Mouse (Mus musculus): Measurements from ENCODE around the gene Efna4. TPM values are rescaled to one million over a fixed set of nuclear protein-coding genes. Genes with fewer than 3 reads are reported as not detected.

Gene Efna4
- polyA plus RNA-seq, 2 experiments = 0.62 to 0.92 TPM

DNA sequence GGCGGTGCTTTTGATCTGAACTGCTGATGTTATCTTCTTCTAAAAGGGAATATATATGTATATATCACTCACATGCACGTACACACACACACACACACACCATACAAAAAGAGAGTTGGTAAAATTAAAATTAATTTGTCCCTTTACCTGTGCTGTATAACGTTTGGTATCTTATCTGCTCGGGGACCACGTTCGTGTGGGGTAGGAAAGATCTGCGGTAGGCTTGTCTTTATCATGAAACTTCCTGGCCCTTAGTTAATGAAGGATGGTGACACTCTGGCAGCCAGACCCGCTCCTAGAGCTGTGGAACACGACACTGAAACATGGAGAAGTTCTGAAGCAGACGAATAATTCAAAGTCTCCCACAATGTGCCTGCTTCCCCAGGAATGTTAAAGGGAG, 46.0 kb downstream of the Efna4 start:
- no peaks in the 10 kb centered on the region for H3K27me3 ChIP-seq (ENCODE audit: control insufficient read depth, insufficient read depth, low read length)
- no peak overlapping the region for H3K4me3 ChIP-seq (ENCODE audit: insufficient read depth in 1 of 2, low read depth in 2 of 2, low read length in 2 of 2)
- no peak overlapping the region for H3K4me2 ChIP-seq (ENCODE audit: low read depth)
- TF ChIP-seq EP300 (IDR thresholded peaks at IDR 0.05; ENCODE audit: low read depth) (no peak), CTCF (IDR thresholded peaks at IDR 0.05; ENCODE audit: low read depth) (no peak)
- DNase-seq (ENCODE audit: low read depth in 3 of 3, low spot score in 3 of 3) = no peak
- WGBS (ENCODE audit: insufficient replicate concordance) = 21% methylated on average over 10 of the region's 10 CpGs
- no peak overlapping the region for H3K27ac ChIP-seq
- H3K4me1 ChIP-seq (replicated peaks; ENCODE audit: control insufficient read depth in 2 of 2, insufficient read depth in 2 of 2, low read length in 1 of 2) = peaks cover 0 to 13% of the 10 kb centered on the region in 2 experiments; a peak in 2 of 4 replicates
- no peaks in the 10 kb centered on the region for H3K36me3 ChIP-seq (replicated peaks; ENCODE audit: control insufficient read depth, insufficient read depth, low read depth)
- H3K9ac ChIP-seq (replicated peaks) = no peak overlapping the region
- no peak for ATAC-seq (ENCODE audit: insufficient read depth)
- H3K9me3 ChIP-seq (ENCODE audit: control insufficient read depth, low read length) = no peaks in the 10 kb centered on the region

DNA sequence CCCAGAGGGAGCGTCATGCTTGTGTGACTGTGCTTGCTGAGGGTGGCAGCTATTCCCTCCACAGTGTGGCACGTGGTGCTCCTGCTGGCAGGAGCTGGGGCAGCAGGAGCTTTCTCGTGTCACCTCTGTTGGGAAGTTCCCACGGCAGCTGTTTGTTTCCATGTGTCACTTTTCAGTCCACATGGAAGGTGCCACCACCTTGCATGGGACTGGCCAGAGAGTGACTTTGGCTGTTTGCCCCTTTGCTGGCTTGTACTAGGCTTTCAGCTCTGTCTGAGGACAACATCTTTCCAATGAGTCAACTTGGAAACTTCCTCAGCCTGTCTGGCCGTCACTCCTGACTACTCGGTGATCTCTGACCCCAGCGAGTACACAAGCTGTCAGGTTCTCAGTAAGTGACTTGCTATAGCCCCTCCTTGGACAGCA, 49.3 kb downstream of the Efna4 start:
- DNase-seq (ENCODE audit: low read depth in 3 of 3, low spot score in 3 of 3) = no peak

DNA sequence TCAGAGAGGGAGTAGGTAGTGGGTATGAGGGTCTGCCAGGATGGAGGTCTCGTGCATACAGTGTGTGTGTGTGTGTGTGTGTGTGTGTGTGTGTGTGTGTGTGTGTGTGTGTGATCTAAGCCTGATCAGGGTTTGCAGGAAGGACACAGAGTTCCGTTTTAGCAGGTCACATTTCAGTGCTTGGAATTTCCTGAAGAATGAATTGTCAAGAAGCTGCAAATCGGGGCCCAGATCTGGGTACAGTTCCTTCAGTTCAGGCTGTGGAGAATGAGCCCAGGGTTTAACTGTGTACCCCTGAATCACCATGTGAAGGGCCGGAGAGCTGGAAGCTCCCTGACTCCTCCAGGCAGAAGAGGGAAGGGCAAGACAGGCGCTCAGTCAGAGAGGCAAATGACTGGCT, 50.5 kb downstream of the Efna4 start:
- DNase-seq (ENCODE audit: low read depth in 3 of 3, low spot score in 3 of 3) (no peak), ATAC-seq (ENCODE audit: insufficient read depth) (no peak)
- no peaks in the 10 kb centered on the region for H3K36me3 ChIP-seq (replicated peaks; ENCODE audit: control insufficient read depth, insufficient read depth, low read depth)
- no peaks in the 10 kb centered on the region for H3K9me3 ChIP-seq (ENCODE audit: control insufficient read depth, low read length)
- no peak overlapping the region for H3K4me2 ChIP-seq (ENCODE audit: low read depth)
- no peak overlapping the region for H3K4me3 ChIP-seq (ENCODE audit: insufficient read depth in 1 of 2, low read depth in 2 of 2, low read length in 2 of 2)
- H3K27me3 ChIP-seq (ENCODE audit: control insufficient read depth, insufficient read depth, low read length) = no peaks in the 10 kb centered on the region
- WGBS (ENCODE audit: insufficient replicate concordance) = 38% methylated on average over 5 of the region's 5 CpGs
- TF ChIP-seq EP300 (IDR thresholded peaks at IDR 0.05; ENCODE audit: low read depth) (no peak), CTCF (IDR thresholded peaks at IDR 0.05; ENCODE audit: low read depth) (no peak)
- no peak overlapping the region for H3K27ac ChIP-seq
- no peaks in the 10 kb centered on the region for H3K4me1 ChIP-seq (replicated peaks; ENCODE audit: control insufficient read depth in 2 of 2, insufficient read depth in 2 of 2, low read length in 1 of 2)
- no peak overlapping the region for H3K9ac ChIP-seq (replicated peaks)

More for the DNA sequence above, 49.3 kb downstream of the Efna4 start:
- TF ChIP-seq EP300 (IDR thresholded peaks at IDR 0.05; ENCODE audit: low read depth) = no peak
- no peak for TF ChIP-seq CTCF (IDR thresholded peaks at IDR 0.05; ENCODE audit: low read depth)
- H3K4me1 ChIP-seq (replicated peaks; ENCODE audit: control insufficient read depth in 2 of 2, insufficient read depth in 2 of 2, low read length in 1 of 2) = 0 out of 4 replicates have a peak, but pooled peaks cover 0 to 3% of the 10 kb centered on the region in 2 experiments
- no peak overlapping the region for H3K4me2 ChIP-seq (ENCODE audit: low read depth)
- no peaks in the 10 kb centered on the region for H3K9me3 ChIP-seq (ENCODE audit: control insufficient read depth, low read length)
- no peak for ATAC-seq (ENCODE audit: insufficient read depth)
- WGBS (ENCODE audit: insufficient replicate concordance) = 43% methylated on average over 7 of the region's 7 CpGs
- no peak overlapping the region for H3K27ac ChIP-seq
- H3K27me3 ChIP-seq (ENCODE audit: control insufficient read depth, insufficient read depth, low read length) = no peaks in the 10 kb centered on the region
- H3K9ac ChIP-seq (replicated peaks) = no peak overlapping the region
- H3K36me3 ChIP-seq (replicated peaks; ENCODE audit: control insufficient read depth, insufficient read depth, low read depth) = no peaks in the 10 kb centered on the region
- no peak overlapping the region for H3K4me3 ChIP-seq (ENCODE audit: insufficient read depth in 1 of 2, low read depth in 2 of 2, low read length in 2 of 2)

DNA sequence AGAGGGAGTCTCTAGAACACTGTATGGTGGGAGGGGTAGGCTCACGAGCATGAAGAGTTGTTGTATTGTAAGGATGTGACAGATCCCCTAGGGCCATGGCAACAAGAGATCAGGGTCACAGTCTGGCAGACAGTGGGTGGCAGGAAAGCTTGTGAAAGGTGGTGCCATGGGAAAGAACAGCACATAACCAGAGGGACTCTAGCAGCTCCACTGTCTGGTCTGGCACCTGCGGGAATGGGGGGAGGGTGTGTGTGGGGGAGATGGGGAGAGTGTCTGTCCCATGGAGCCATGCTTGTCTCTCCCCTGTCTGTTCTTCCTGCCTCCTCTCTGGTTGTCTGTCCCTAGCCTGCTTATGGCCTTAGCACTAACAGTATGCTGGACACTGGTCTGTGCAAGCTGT, 52.3 kb downstream of the Efna4 start:
- Histone ChIP-seq H3K27me3 (ENCODE audit: control insufficient read depth, insufficient read depth, low read length) (peaks cover 15% of the 10 kb centered on the region), H3K4me3 (ENCODE audit: insufficient read depth in 1 of 2, low read depth in 2 of 2, low read length in 2 of 2) (no peak overlapping the region), H3K9me3 (ENCODE audit: control insufficient read depth, low read length) (no peaks in the 10 kb centered on the region), H3K4me1 (replicated peaks; ENCODE audit: control insufficient read depth in 2 of 2, insufficient read depth in 2 of 2, low read length in 1 of 2) (no peaks in the 10 kb centered on the region), H3K27ac (no peak overlapping the region), H3K4me2 (ENCODE audit: low read depth) (no peak overlapping the region), H3K9ac (replicated peaks) (no peak overlapping the region), H3K36me3 (replicated peaks; ENCODE audit: control insufficient read depth, insufficient read depth, low read depth) (no peaks in the 10 kb centered on the region)
- no peak for DNase-seq (ENCODE audit: low read depth in 3 of 3, low spot score in 3 of 3)
- ATAC-seq (ENCODE audit: insufficient read depth) = no peak
- no peak for TF ChIP-seq EP300 (IDR thresholded peaks at IDR 0.05; ENCODE audit: low read depth)
- TF ChIP-seq CTCF (IDR thresholded peaks at IDR 0.05; ENCODE audit: low read depth) = no peak
- WGBS (ENCODE audit: insufficient replicate concordance) = 50% methylated on average over 2 of the region's 2 CpGs

DNA sequence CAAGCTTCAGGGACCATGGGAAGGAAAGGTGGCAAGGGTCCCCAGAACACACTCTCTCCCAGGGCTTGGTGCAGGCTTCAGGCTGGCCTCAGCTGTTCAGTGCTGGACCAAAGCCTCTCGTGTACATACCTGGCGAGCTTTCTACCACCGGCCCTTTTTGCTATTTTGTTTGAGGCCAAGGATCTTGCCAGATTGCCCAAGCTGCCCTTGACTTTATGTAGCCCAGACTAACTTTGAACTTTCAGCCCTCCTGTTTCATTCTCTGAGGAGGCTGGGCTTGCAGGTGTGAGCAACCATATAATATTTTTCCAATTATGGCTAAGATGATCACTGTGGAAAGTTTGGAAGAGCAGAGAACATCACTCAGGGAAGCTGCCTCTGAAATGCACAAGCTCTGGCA, 53.6 kb downstream of the Efna4 start:
- no peak overlapping the region for H3K4me3 ChIP-seq (ENCODE audit: insufficient read depth in 1 of 2, low read depth in 2 of 2, low read length in 2 of 2)
- no peaks in the 10 kb centered on the region for H3K36me3 ChIP-seq (replicated peaks; ENCODE audit: control insufficient read depth, insufficient read depth, low read depth)
- 69% methylated on average over 3 of the region's 3 CpGs for WGBS (ENCODE audit: insufficient replicate concordance)
- H3K4me2 ChIP-seq (ENCODE audit: low read depth) = no peak overlapping the region
- H3K27ac ChIP-seq = no peak overlapping the region
- TF ChIP-seq EP300 (IDR thresholded peaks at IDR 0.05; ENCODE audit: low read depth) = no peak
- H3K9me3 ChIP-seq (ENCODE audit: control insufficient read depth, low read length) = no peaks in the 10 kb centered on the region
- DNase-seq (ENCODE audit: low read depth in 3 of 3, low spot score in 3 of 3) = no peak
- ATAC-seq (ENCODE audit: insufficient read depth) = no peak
- no peaks in the 10 kb centered on the region for H3K4me1 ChIP-seq (replicated peaks; ENCODE audit: control insufficient read depth in 2 of 2, insufficient read depth in 2 of 2, low read length in 1 of 2)
- H3K27me3 ChIP-seq (ENCODE audit: control insufficient read depth, insufficient read depth, low read length) = peaks cover 27% of the 10 kb centered on the region
- no peak overlapping the region for H3K9ac ChIP-seq (replicated peaks)

Other genes starting within 250 kb of the Efna4 start
- 4.1 and 5.2 TPM in 2 replicates for gene Rusc1, start 244.7 kb downstream of the Efna4 start, polyA plus RNA-seq (2012; rRNA removed)
- 2.6 and 3.2 TPM in 2 replicates for gene Rusc1, start 244.7 kb downstream of the Efna4 start, polyA plus RNA-seq (2014; fragmentation: Nextera tagmentation; extraction: Ambion mirVana)
- gene Gm43738, start 236.9 kb downstream of the Efna4 start, polyA plus RNA-seq (2012; rRNA removed) = 0.02 TPM in 1 of 2 replicates, not detected in the other
- 0.04 TPM in 1 of 2 replicates, not detected in the other for gene Gm43738, start 236.9 kb downstream of the Efna4 start, polyA plus RNA-seq (2014; fragmentation: Nextera tagmentation; extraction: Ambion mirVana)
- 126 and 131 TPM in 2 replicates for gene Fdps, start 236.1 kb downstream of the Efna4 start, polyA plus RNA-seq (2012; rRNA removed)
- 238 and 251 TPM in 2 replicates for gene Fdps, start 236.1 kb downstream of the Efna4 start, polyA plus RNA-seq (2014; fragmentation: Nextera tagmentation; extraction: Ambion mirVana)
- gene Pklr, start 201.9 kb downstream of the Efna4 start, polyA plus RNA-seq (2012; rRNA removed) = 132 and 143 TPM in 2 replicates
- gene Pklr, start 201.9 kb downstream of the Efna4 start, polyA plus RNA-seq (2014; fragmentation: Nextera tagmentation; extraction: Ambion mirVana) = 79.8 and 97.5 TPM in 2 replicates
- 0.23 and 0.31 TPM in 2 replicates for gene Hcn3, start 177.8 kb downstream of the Efna4 start, polyA plus RNA-seq (2012; rRNA removed)
- 0.55 and 0.56 TPM in 2 replicates for gene Hcn3, start 177.8 kb downstream of the Efna4 start, polyA plus RNA-seq (2014; fragmentation: Nextera tagmentation; extraction: Ambion mirVana)
- gene Clk2, start 173.2 kb downstream of the Efna4 start, polyA plus RNA-seq (2012; rRNA removed) = 26.1 and 28.8 TPM in 2 replicates
- gene Clk2, start 173.2 kb downstream of the Efna4 start, polyA plus RNA-seq (2014; fragmentation: Nextera tagmentation; extraction: Ambion mirVana) = 6.7 and 7.2 TPM in 2 replicates
- 35.3 and 46.3 TPM in 2 replicates for gene Scamp3, start 160.6 kb downstream of the Efna4 start, polyA plus RNA-seq (2012; rRNA removed)
- 41.0 and 44.2 TPM in 2 replicates for gene Scamp3, start 160.6 kb downstream of the Efna4 start, polyA plus RNA-seq (2014; fragmentation: Nextera tagmentation; extraction: Ambion mirVana)
- gene Fam189b, start 154.9 kb downstream of the Efna4 start, polyA plus RNA-seq (2012; rRNA removed) = 3.6 and 3.9 TPM in 2 replicates
- 1.7 and 2.6 TPM in 2 replicates for gene Fam189b, start 154.9 kb downstream of the Efna4 start, polyA plus RNA-seq (2014; fragmentation: Nextera tagmentation; extraction: Ambion mirVana)
- 16.5 and 19.9 TPM in 2 replicates for gene Gba, start 135.1 kb downstream of the Efna4 start, polyA plus RNA-seq (2012; rRNA removed)
- gene Gba, start 135.1 kb downstream of the Efna4 start, polyA plus RNA-seq (2014; fragmentation: Nextera tagmentation; extraction: Ambion mirVana) = 20.7 and 21.2 TPM in 2 replicates
- gene Thbs3, start 122.8 kb downstream of the Efna4 start, polyA plus RNA-seq (2012; rRNA removed) = 0.96 and 1.7 TPM in 2 replicates
- 0.44 and 0.79 TPM in 2 replicates for gene Thbs3, start 122.8 kb downstream of the Efna4 start, polyA plus RNA-seq (2014; fragmentation: Nextera tagmentation; extraction: Ambion mirVana)
- 71.7 and 83.2 TPM in 2 replicates for gene Mtx1, start 110.9 kb downstream of the Efna4 start, polyA plus RNA-seq (2012; rRNA removed)
- gene Mtx1, start 110.9 kb downstream of the Efna4 start, polyA plus RNA-seq (2014; fragmentation: Nextera tagmentation; extraction: Ambion mirVana) = 101 TPM in 2 replicates
- 0.02 and 0.18 TPM in 2 replicates for gene Muc1, start 109.0 kb downstream of the Efna4 start, polyA plus RNA-seq (2012; rRNA removed)
- gene Muc1, start 109.0 kb downstream of the Efna4 start, polyA plus RNA-seq (2014; fragmentation: Nextera tagmentation; extraction: Ambion mirVana) = 0.08 and 0.11 TPM in 2 replicates
- gene Krtcap2, start 92.1 kb downstream of the Efna4 start, polyA plus RNA-seq (2012; rRNA removed) = 26.3 and 26.4 TPM in 2 replicates
- gene Krtcap2, start 92.1 kb downstream of the Efna4 start, polyA plus RNA-seq (2014; fragmentation: Nextera tagmentation; extraction: Ambion mirVana) = 117 and 138 TPM in 2 replicates
- gene Trim46, start 91.7 kb downstream of the Efna4 start, polyA plus RNA-seq (2012; rRNA removed) = 0.29 and 0.41 TPM in 2 replicates
- gene Trim46, start 91.7 kb downstream of the Efna4 start, polyA plus RNA-seq (2014; fragmentation: Nextera tagmentation; extraction: Ambion mirVana) = 0.05 TPM in 1 of 2 replicates, not detected in the other
- gene Dpm3, start 78.7 kb downstream of the Efna4 start, polyA plus RNA-seq (2012; rRNA removed) = 89.7 and 115 TPM in 2 replicates
- gene Dpm3, start 78.7 kb downstream of the Efna4 start, polyA plus RNA-seq (2014; fragmentation: Nextera tagmentation; extraction: Ambion mirVana) = 64.3 and 65.8 TPM in 2 replicates
- 16.5 and 21.8 TPM in 2 replicates for gene Slc50a1, start 67.5 kb downstream of the Efna4 start, polyA plus RNA-seq (2012; rRNA removed)
- gene Slc50a1, start 67.5 kb downstream of the Efna4 start, polyA plus RNA-seq (2014; fragmentation: Nextera tagmentation; extraction: Ambion mirVana) = 17.3 and 18.7 TPM in 2 replicates
- 3.6 and 3.7 TPM in 2 replicates for gene Efna1, start 56.9 kb downstream of the Efna4 start, polyA plus RNA-seq (2012; rRNA removed)
- gene Efna1, start 56.9 kb downstream of the Efna4 start, polyA plus RNA-seq (2014; fragmentation: Nextera tagmentation; extraction: Ambion mirVana) = 2.9 TPM in 2 replicates
- 0.06 and 0.13 TPM in 2 replicates for gene Efna3, start 15.1 kb downstream of the Efna4 start, polyA plus RNA-seq (2012; rRNA removed)
- gene Efna3, start 15.1 kb downstream of the Efna4 start, polyA plus RNA-seq (2014; fragmentation: Nextera tagmentation; extraction: Ambion mirVana) = 0.05 and 0.08 TPM in 2 replicates
- gene Adam15, start 12.0 kb upstream of the Efna4 start, polyA plus RNA-seq (2012; rRNA removed) = 6.2 TPM in 2 replicates
- gene Adam15, start 12.0 kb upstream of the Efna4 start, polyA plus RNA-seq (2014; fragmentation: Nextera tagmentation; extraction: Ambion mirVana) = 4.0 and 4.9 TPM in 2 replicates
- gene Dcst2, start 23.9 kb upstream of the Efna4 start, polyA plus RNA-seq (2012; rRNA removed) = 0.02 and 0.03 TPM in 2 replicates
- 0.04 TPM in 1 of 2 replicates, not detected in the other for gene Dcst2, start 23.9 kb upstream of the Efna4 start, polyA plus RNA-seq (2014; fragmentation: Nextera tagmentation; extraction: Ambion mirVana)
- gene Dcst1, start 27.2 kb upstream of the Efna4 start, polyA plus RNA-seq (2012; rRNA removed) = 0.03 TPM in 1 of 2 replicates, not detected in the other
- not detected in 2 replicates for gene Dcst1, start 27.2 kb upstream of the Efna4 start, polyA plus RNA-seq (2014; fragmentation: Nextera tagmentation; extraction: Ambion mirVana)
- gene Zbtb7b, start 56.7 kb upstream of the Efna4 start, polyA plus RNA-seq (2012; rRNA removed) = 5.4 and 6.9 TPM in 2 replicates
- gene Zbtb7b, start 56.7 kb upstream of the Efna4 start, polyA plus RNA-seq (2014; fragmentation: Nextera tagmentation; extraction: Ambion mirVana) = 0.95 and 1.2 TPM in 2 replicates
- 0.75 and 0.76 TPM in 2 replicates for gene Lenep, start 64.8 kb upstream of the Efna4 start, polyA plus RNA-seq (2012; rRNA removed)
- gene Lenep, start 64.8 kb upstream of the Efna4 start, polyA plus RNA-seq (2014; fragmentation: Nextera tagmentation; extraction: Ambion mirVana) = not detected in 2 replicates
- 8.7 and 9.2 TPM in 2 replicates for gene Flad1, start 73.8 kb upstream of the Efna4 start, polyA plus RNA-seq (2012; rRNA removed)
- 13.0 and 13.2 TPM in 2 replicates for gene Flad1, start 73.8 kb upstream of the Efna4 start, polyA plus RNA-seq (2014; fragmentation: Nextera tagmentation; extraction: Ambion mirVana)
- 133 and 172 TPM in 2 replicates for gene Cks1b, start 80.4 kb upstream of the Efna4 start, polyA plus RNA-seq (2012; rRNA removed)
- gene Cks1b, start 80.4 kb upstream of the Efna4 start, polyA plus RNA-seq (2014; fragmentation: Nextera tagmentation; extraction: Ambion mirVana) = 288 and 295 TPM in 2 replicates
- 36.9 and 38.8 TPM in 2 replicates for gene Shc1, start 80.4 kb upstream of the Efna4 start, polyA plus RNA-seq (2012; rRNA removed)
- 27.5 and 30.6 TPM in 2 replicates for gene Shc1, start 80.4 kb upstream of the Efna4 start, polyA plus RNA-seq (2014; fragmentation: Nextera tagmentation; extraction: Ambion mirVana)
- 12.9 and 15.2 TPM in 2 replicates for gene Pygo2, start 92.2 kb upstream of the Efna4 start, polyA plus RNA-seq (2012; rRNA removed)
- gene Pygo2, start 92.2 kb upstream of the Efna4 start, polyA plus RNA-seq (2014; fragmentation: Nextera tagmentation; extraction: Ambion mirVana) = 8.4 and 10.7 TPM in 2 replicates
- gene Pbxip1, start 98.7 kb upstream of the Efna4 start, polyA plus RNA-seq (2012; rRNA removed) = 2.2 and 3.1 TPM in 2 replicates
- gene Pbxip1, start 98.7 kb upstream of the Efna4 start, polyA plus RNA-seq (2014; fragmentation: Nextera tagmentation; extraction: Ambion mirVana) = 2.8 and 3.3 TPM in 2 replicates
- 23.4 and 32.2 TPM in 2 replicates for gene Pmvk, start 116.5 kb upstream of the Efna4 start, polyA plus RNA-seq (2012; rRNA removed)
- gene Pmvk, start 116.5 kb upstream of the Efna4 start, polyA plus RNA-seq (2014; fragmentation: Nextera tagmentation; extraction: Ambion mirVana) = 32.1 and 36.5 TPM in 2 replicates
- 0.02 and 0.03 TPM in 2 replicates for gene Kcnn3, start 182.1 kb upstream of the Efna4 start, polyA plus RNA-seq (2012; rRNA removed)
- gene Kcnn3, start 182.1 kb upstream of the Efna4 start, polyA plus RNA-seq (2014; fragmentation: Nextera tagmentation; extraction: Ambion mirVana) = not detected in 2 replicates

All from liver, embryonic 14.5 days (tissue).